In the genomic region with DNA sequence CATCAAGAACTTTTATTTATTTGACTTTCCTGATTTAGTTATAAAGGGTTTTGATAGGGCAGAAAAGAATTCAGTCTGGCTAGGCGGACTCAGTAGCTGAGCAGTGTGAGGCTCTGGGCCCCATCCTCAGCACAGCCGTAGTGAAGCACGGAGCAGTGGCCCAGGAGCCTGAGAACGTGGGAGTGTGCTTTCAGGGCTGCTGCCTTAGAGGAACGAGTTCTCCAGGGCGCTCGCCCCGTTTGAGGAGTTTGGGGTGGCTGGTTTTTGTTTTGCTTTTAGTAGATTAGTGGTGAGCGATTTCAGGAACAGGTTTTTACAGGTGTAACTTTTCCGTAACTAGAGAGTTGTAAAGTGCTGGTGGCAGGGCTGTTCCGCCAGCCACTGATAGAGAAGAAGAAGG, we compare ENCODE assay signal across 17 mouse cellular contexts. TPM values are rescaled to one million over a fixed set of nuclear protein-coding genes. Genes with fewer than 3 reads are reported as not detected.
DNase-seq lines count a peak whose midpoint lies in the region; ATAC-seq and TF ChIP-seq lines count a peak whose summit lies in the region.
"Had no signal": no experiment of that assay in that cellular context is flagged by ENCODE, and none has a peak within 500 bp of the region (broad histone marks: within the 10 kb centered on the region; RNA-seq: fewer than 3 reads in every experiment).

No protein-coding gene starts in this region.

- peak overlapping the region; percentile 43 for H3K4me2 ChIP-seq in kidney, postnatal 0 days (ENCODE audit: low read length)
- H3K4me2 ChIP-seq in liver, postnatal 0 days (ENCODE audit: low read depth, low read length) = peak overlapping the region; percentile 53
- H3K4me2 ChIP-seq: forebrain, embryonic 15.5 days; hindbrain, embryonic 12.5 days; midbrain, embryonic 12.5 days had no signal

- H3K4me1 ChIP-seq in heart, adult 2 months (ENCODE audit: control insufficient read depth, insufficient read depth, low read length) = peaks cover 39% of the 10 kb centered on the region
- H3K4me1 ChIP-seq in kidney, postnatal 0 days (replicated peaks; ENCODE audit: insufficient read depth, low read length) = peaks cover 58% of the 10 kb centered on the region
- H3K4me1 ChIP-seq in liver, postnatal 0 days (ENCODE audit: insufficient read depth) = peaks cover 67% of the 10 kb centered on the region

- no peaks in the 10 kb centered on the region for H3K27me3 ChIP-seq in heart, adult 2 months (ENCODE audit: control insufficient read depth, insufficient read depth, low read length)
- H3K27me3 ChIP-seq in kidney, postnatal 0 days (ENCODE audit: insufficient read depth, low read length) = no peaks in the 10 kb centered on the region
- H3K27me3 ChIP-seq in liver, postnatal 0 days (ENCODE audit: insufficient read depth, low read length) = no peaks in the 10 kb centered on the region
- H3K27me3 ChIP-seq: forebrain, embryonic 15.5 days; hindbrain, embryonic 12.5 days; midbrain, embryonic 12.5 days had no signal

- TF ChIP-seq POLR2A in heart, adult 2 months (IDR thresholded peaks at IDR 0.05; ENCODE audit: insufficient read depth, low read depth, low read length) = no peak

- H3K79me2 ChIP-seq in heart, adult 2 months (replicated peaks; ENCODE audit: control insufficient read depth, insufficient read depth, low read length) = peaks cover 9% of the 10 kb centered on the region

- DNase-seq in heart, adult 2 months = no peak
- no peak for DNase-seq in heart, postnatal 25 days (ENCODE audit: low spot score)
- peak; percentile 78 for DNase-seq in kidney, postnatal 0 days (ENCODE audit: low spot score)
- DNase-seq in kidney, postnatal 10 days = no peak
- peak; percentile 45 for DNase-seq in induced T-regulatory cell, adult 2 months (ENCODE audit: low read depth)
- DNase-seq in liver, postnatal 0 days = no peak
- no peak for DNase-seq in cerebellum, postnatal 14 days
- DNase-seq in adrenal gland, postnatal 10 days = no peak
- DNase-seq: B cell, adult 2 months; cerebellum, adult 18-20 months; gastrocnemius, postnatal 14 days; lung, postnatal 14 days; right cerebral cortex, postnatal 4 days; thymus, postnatal 36 days had no signal

- 0 out of 2 replicates have a peak, but pooled peaks have one; percentile 64 for ATAC-seq in kidney, postnatal 0 days (replicated peaks; ENCODE audit: low FRiP score, low read depth)
- no peak for ATAC-seq in liver, postnatal 0 days
- ATAC-seq: forebrain, embryonic 15.5 days had no signal

- peaks cover 20% of the 10 kb centered on the region for H3K36me3 ChIP-seq in heart, adult 2 months (ENCODE audit: control insufficient read depth, insufficient read depth, low read length)
- no peaks in the 10 kb centered on the region for H3K36me3 ChIP-seq in kidney, postnatal 0 days (ENCODE audit: insufficient read depth, low read length)
- H3K36me3 ChIP-seq in liver, postnatal 0 days (replicated peaks; ENCODE audit: insufficient read depth, low read length) = no peaks in the 10 kb centered on the region
- H3K36me3 ChIP-seq: forebrain, embryonic 15.5 days; hindbrain, embryonic 12.5 days; midbrain, embryonic 12.5 days had no signal

- WGBS in heart, adult 2 months = 65% methylated on average over 11 of the region's 11 CpGs
- 33% methylated on average over 11 of the region's 11 CpGs for WGBS in kidney, postnatal 0 days
- 73% methylated on average over 11 of the region's 11 CpGs for WGBS in liver, postnatal 0 days (ENCODE audit: insufficient replicate concordance)

- TF ChIP-seq EP300 in heart, adult 2 months (IDR thresholded peaks at IDR 0.05; ENCODE audit: insufficient read depth, low read depth, low read length) = no peak
- no peak for TF ChIP-seq EP300 in liver, postnatal 0 days (IDR thresholded peaks at IDR 0.05; ENCODE audit: low read depth)

- no peaks in the 10 kb centered on the region for H3K9me3 ChIP-seq in kidney, postnatal 0 days (replicated peaks; ENCODE audit: low read length)
- H3K9me3 ChIP-seq in liver, postnatal 0 days (ENCODE audit: low read length) = no peaks in the 10 kb centered on the region
- H3K9me3 ChIP-seq: forebrain, embryonic 15.5 days; midbrain, embryonic 12.5 days had no signal

- H3K9ac ChIP-seq in heart, adult 2 months (ENCODE audit: low read depth, low read length) = no peak overlapping the region
- H3K9ac ChIP-seq in kidney, postnatal 0 days (ENCODE audit: low read depth, low read length) = no peak overlapping the region
- H3K9ac ChIP-seq in liver, postnatal 0 days (replicated peaks) = no peak overlapping the region
- H3K9ac ChIP-seq: forebrain, embryonic 15.5 days; hindbrain, embryonic 12.5 days; midbrain, embryonic 12.5 days had no signal

- peak overlapping the region; percentile 72 for H3K27ac ChIP-seq in heart, adult 2 months
- H3K27ac ChIP-seq in kidney, postnatal 0 days = peak overlapping the region; percentile 78
- H3K27ac ChIP-seq in liver, postnatal 0 days (ENCODE audit: low read depth) = 0 out of 2 replicates have a peak overlapping the region, but pooled peaks have one; percentile 74
- H3K27ac ChIP-seq: forebrain, embryonic 15.5 days; hindbrain, embryonic 12.5 days; midbrain, embryonic 12.5 days had no signal

- intact Hi-C loops in heart, adult 2 months (cut with DNase I) = no loop called here
- intact Hi-C loops in heart, postnatal 25 days (cut with DNase I) = no loop called here

- TF ChIP-seq CTCF in heart, adult 2 months (IDR thresholded peaks at IDR 0.05) = no peak
- TF ChIP-seq CTCF in kidney, postnatal 0 days (IDR thresholded peaks at IDR 0.05; ENCODE audit: low read depth) = no peak
- TF ChIP-seq CTCF in liver, postnatal 0 days (IDR thresholded peaks at IDR 0.05; ENCODE audit: low read depth) = no peak

- H3K4me3 ChIP-seq in heart, adult 2 months = no peak overlapping the region
- no peak overlapping the region for H3K4me3 ChIP-seq in kidney, postnatal 0 days (replicated peaks; ENCODE audit: low read depth, low read length)
- H3K4me3 ChIP-seq in liver, postnatal 0 days (ENCODE audit: low read depth, low read length) = no peak overlapping the region
- H3K4me3 ChIP-seq: forebrain, embryonic 15.5 days; hindbrain, embryonic 12.5 days; midbrain, embryonic 12.5 days had no signal

RNA-seq across cellular contexts. Expression of gene Cyth3, which starts 13.1 kb away (rescaled TPM):
- total RNA-seq in heart, adult 2 months (2021) = 10 to 100 TPM; 26.1 to 44.6 TPM
- 25.1 and 39.2 TPM in 2 replicates for polyA plus RNA-seq in heart, adult 2 months (2012; rRNA removed)
- total RNA-seq in heart, postnatal 25 days (2021) = 10 to 100 TPM; 43.8 to 44.9 TPM
- 74.3 and 76.7 TPM in 2 replicates for polyA plus RNA-seq in kidney, postnatal 0 days (2015; fragmentation: Nextera tagmentation; extraction: Ambion mirVana)
- polyA plus RNA-seq in liver, postnatal 0 days (2015; fragmentation: Nextera tagmentation; extraction: Ambion mirVana) = 12.1 and 15.3 TPM in 2 replicates
- 100 to 1,000 TPM; 123 to 151 TPM for total RNA-seq in adrenal gland, postnatal 10 days (2021)

Comparison
In these comparisons a context has a peak if more than half of its experiments do, and no peak if none do; other contexts are left out.
1. DNase-seq: peak in kidney, postnatal 0 days (single experiment) and induced T-regulatory cell, adult 2 months (single experiment); none in heart, adult 2 months (0 of 2), heart, postnatal 25 days (single experiment), kidney, postnatal 10 days (single experiment), liver, postnatal 0 days (single experiment), cerebellum, postnatal 14 days (0 of 2) and adrenal gland, postnatal 10 days (single experiment).
2. Peak in every context shown above with its lines, with median percentiles within 50 percentile points of each other: H3K27ac ChIP-seq.